ENCODE assay signal across 16 mouse cellular contexts in the genomic region with DNA sequence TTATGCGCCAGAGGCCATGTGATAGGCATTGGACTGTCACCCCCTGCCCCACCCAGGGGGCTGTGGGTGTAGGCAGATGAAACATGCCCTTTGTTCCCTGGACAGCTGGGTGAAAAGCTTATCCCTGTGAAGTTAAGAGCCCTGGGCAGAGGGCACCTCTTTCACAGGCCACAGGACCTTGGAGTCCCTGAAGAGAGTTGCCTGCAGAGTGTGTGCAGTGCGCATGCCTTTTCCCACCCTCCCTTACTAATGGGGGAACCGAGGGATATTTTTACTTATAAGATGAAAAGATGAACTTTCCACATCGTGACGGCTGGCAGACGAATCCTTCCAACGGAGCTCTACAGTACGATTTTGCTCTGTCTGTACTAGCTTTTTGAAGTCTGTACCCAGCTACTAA. TPM values are rescaled to one million over a fixed set of nuclear protein-coding genes. Genes with fewer than 3 reads are reported as not detected.
A peak's percentile ranks its signal among the peaks of the same experiment; 100 is the strongest.
DNase-seq lines count a peak whose midpoint lies in the region; ATAC-seq and TF ChIP-seq lines count a peak whose summit lies in the region.
"Had no signal": no experiment of that assay in that cellular context is flagged by ENCODE, and none has a peak within 500 bp of the region (broad histone marks: within the 10 kb centered on the region; RNA-seq: fewer than 3 reads in every experiment).

No protein-coding gene starts in this region.

- no peak for TF ChIP-seq CTCF in CH12.LX (conservative IDR thresholded peaks at IDR 0.05 in 1 of 2, IDR thresholded peaks at IDR 0.05 in 1 of 2; ENCODE audit: low read depth in 2 of 2, low read length in 2 of 2)

- H3K4me1 ChIP-seq in hindbrain, embryonic 10.5 days (replicated peaks), result peaks cover 35% of the 10 kb centered on the region
- peaks cover 14% of the 10 kb centered on the region for H3K4me1 ChIP-seq in hindbrain, embryonic 12.5 days
- peaks cover 3 to 30% of the 10 kb centered on the region in 2 experiments for H3K4me1 ChIP-seq in CH12.LX (ENCODE audit: control insufficient read depth in 1 of 2, insufficient read depth in 2 of 2)
- H3K4me1 ChIP-seq: liver, embryonic 15.5 days had no signal

- H3K9me3 ChIP-seq in hindbrain, embryonic 10.5 days, result no peaks in the 10 kb centered on the region
- H3K9me3 ChIP-seq in hindbrain, embryonic 12.5 days (replicated peaks), result no peaks in the 10 kb centered on the region
- H3K9me3 ChIP-seq in CH12.LX (replicated peaks; ENCODE audit: low read length), result no peaks in the 10 kb centered on the region
- H3K9me3 ChIP-seq: embryonic facial prominence, embryonic 13.5 days; heart, embryonic 13.5 days; limb, embryonic 12.5 days; liver, embryonic 15.5 days had no signal

- no peak overlapping the region for H3K4me2 ChIP-seq in hindbrain, embryonic 12.5 days (replicated peaks)
- H3K4me2 ChIP-seq in CH12.LX (ENCODE audit: insufficient read depth, low read depth, poor library complexity, severe bottlenecking), result peak overlapping the region; percentile 46; the same call in 1 of the 2 replicates

- DNase-seq in hindbrain, embryonic 10.5 days (ENCODE audit: low spot score), result peak; percentile 22
- DNase-seq in kidney, postnatal 25 days, result peak; percentile 41 to 74
- DNase-seq in kidney, postnatal 10 days, result no peak
- no peak for DNase-seq in CH12.LX (ENCODE audit: extremely low read depth)
- DNase-seq in kidney, postnatal 36 days, result peak; percentile 62 to 64
- no peak for DNase-seq in thymus, postnatal 0 days (ENCODE audit: low spot score)
- DNase-seq in frontal cortex, postnatal 25 days (ENCODE audit: low spot score in 2 of 2), result no peak
- DNase-seq: adrenal gland, postnatal 36 days; cerebellum, adult 9-10 months; heart, postnatal 36 days; thymus, postnatal 36 days had no signal

- H3K79me2 ChIP-seq in CH12.LX (replicated peaks; ENCODE audit: control insufficient read depth, extremely low read depth, insufficient read depth, poor library complexity, severe bottlenecking), result no peaks in the 10 kb centered on the region

- no peak for TF ChIP-seq EP300 in CH12.LX (IDR thresholded peaks at IDR 0.05; ENCODE audit: low read length)

- no peaks in the 10 kb centered on the region for H3K36me3 ChIP-seq in hindbrain, embryonic 10.5 days
- no peaks in the 10 kb centered on the region for H3K36me3 ChIP-seq in hindbrain, embryonic 12.5 days
- no peaks in the 10 kb centered on the region for H3K36me3 ChIP-seq in CH12.LX (replicated peaks in 1 of 2; ENCODE audit: control insufficient read depth in 1 of 2, insufficient read depth in 1 of 2, low read length in 1 of 2)
- H3K36me3 ChIP-seq: embryonic facial prominence, embryonic 13.5 days; heart, embryonic 13.5 days; limb, embryonic 12.5 days; liver, embryonic 15.5 days had no signal

- no peak for ATAC-seq in hindbrain, embryonic 12.5 days (ENCODE audit: low FRiP score)

- no peak for TF ChIP-seq POLR2A in CH12.LX (IDR thresholded peaks at IDR 0.05; ENCODE audit: low read depth, low read length)

- H3K4me3 ChIP-seq in hindbrain, embryonic 10.5 days, result no peak overlapping the region
- H3K4me3 ChIP-seq in hindbrain, embryonic 12.5 days, result no peak overlapping the region
- no peak overlapping the region for H3K4me3 ChIP-seq in CH12.LX (replicated peaks in 1 of 3; ENCODE audit: low read depth in 2 of 3, low read length in 2 of 3, poor library complexity in 1 of 3)
- H3K4me3 ChIP-seq: embryonic facial prominence, embryonic 13.5 days; limb, embryonic 12.5 days; liver, embryonic 15.5 days had no signal

- 66% methylated on average over 8 of the region's 8 CpGs for WGBS in hindbrain, embryonic 10.5 days
- WGBS in hindbrain, embryonic 12.5 days, result 65% methylated on average over 8 of the region's 8 CpGs

- TF ChIP-seq RAD21 in CH12.LX (IDR thresholded peaks at IDR 0.05; ENCODE audit: low read depth, low read length), result no peak

- peak overlapping the region; percentile 45; the same call in 1 of the 2 replicates for H3K27ac ChIP-seq in hindbrain, embryonic 10.5 days
- no peak overlapping the region for H3K27ac ChIP-seq in hindbrain, embryonic 12.5 days
- no peak overlapping the region for H3K27ac ChIP-seq in CH12.LX (ENCODE audit: insufficient read depth, low read depth)
- H3K27ac ChIP-seq: embryonic facial prominence, embryonic 13.5 days; heart, embryonic 13.5 days; limb, embryonic 12.5 days; liver, embryonic 15.5 days had no signal

- dilution Hi-C loops in CH12.LX (cut with MboI; ENCODE audit: extremely low pct_ligation_motif_present, extremely low pct_unique_long_range_greater_than_20kb, low sequenced_read_pairs), result no loop called here

- no peak overlapping the region for H3K9ac ChIP-seq in hindbrain, embryonic 12.5 days
- peak overlapping the region; percentile 33; the same call in 1 of the 2 replicates for H3K9ac ChIP-seq in CH12.LX (ENCODE audit: insufficient read depth, low read depth)
- H3K9ac ChIP-seq: embryonic facial prominence, embryonic 13.5 days; heart, embryonic 13.5 days; limb, embryonic 12.5 days; liver, embryonic 15.5 days had no signal

- H3K27me3 ChIP-seq in hindbrain, embryonic 10.5 days (ENCODE audit: insufficient read depth, poor library complexity, severe bottlenecking), result 0 out of 2 replicates have a peak, but pooled peaks cover 4% of the 10 kb centered on the region
- no peaks in the 10 kb centered on the region for H3K27me3 ChIP-seq in hindbrain, embryonic 12.5 days
- H3K27me3 ChIP-seq in CH12.LX (replicated peaks), result no peaks in the 10 kb centered on the region
- H3K27me3 ChIP-seq: embryonic facial prominence, embryonic 13.5 days; heart, embryonic 13.5 days; limb, embryonic 12.5 days; liver, embryonic 15.5 days had no signal

- in situ Hi-C loops in CH12.LX (cut with MboI; ENCODE audit: low pct_ligation_motif_present, low pct_unique_long_range_greater_than_20kb, low sequenced_read_pairs), result no loop called here

TF ChIP-seq in CH12.LX, 34 proteins besides CTCF, POLR2A, EP300 and RAD21:
- TF ChIP-seq ZMIZ1 (IDR thresholded peaks at IDR 0.05; ENCODE audit: low read depth, low read length) (no peak), CHD1 (IDR thresholded peaks at IDR 0.05; ENCODE audit: low read depth, low read length) (no peak), POLR2AphosphoS2 (IDR thresholded peaks at IDR 0.05; ENCODE audit: low read depth, low read length) (no peak), ELF1 (IDR thresholded peaks at IDR 0.05; ENCODE audit: low read depth, low read length) (no peak), JUND (conservative IDR thresholded peaks at IDR 0.05; ENCODE audit: low read depth, low read length) (no peak), MAZ (IDR thresholded peaks at IDR 0.05; ENCODE audit: low read depth, low read length) (no peak), USF1 (IDR thresholded peaks at IDR 0.05; ENCODE audit: low read depth, low read length) (no peak), MAX (IDR thresholded peaks at IDR 0.05; ENCODE audit: low read length) (no peak), ZC3H11A (IDR thresholded peaks at IDR 0.05; ENCODE audit: low read depth, low read length) (no peak), BHLHE40 (IDR thresholded peaks at IDR 0.05; ENCODE audit: low read depth, low read length) (no peak; the same call in 1 of the 2 replicates), NELFE (IDR thresholded peaks at IDR 0.05; ENCODE audit: low read depth, low read length) (no peak), GABPA (IDR thresholded peaks at IDR 0.05; ENCODE audit: insufficient replicate concordance, low read depth, low read length) (no peak), SIN3A (IDR thresholded peaks at IDR 0.05; ENCODE audit: low read length) (no peak), USF2 (conservative IDR thresholded peaks at IDR 0.05; ENCODE audit: low read depth, low read length) (no peak), MYC (IDR thresholded peaks at IDR 0.05; ENCODE audit: low read depth, low read length) (no peak), NRF1 (IDR thresholded peaks at IDR 0.05; ENCODE audit: low read depth, low read length) (no peak), MEF2A (IDR thresholded peaks at IDR 0.05; ENCODE audit: borderline replicate concordance, low read depth, low read length) (no peak), UBTF (IDR thresholded peaks at IDR 0.05; ENCODE audit: low read depth, low read length) (no peak)

RNA-seq across cellular contexts. Expression of gene Tiparp, which starts 57.1 kb away (rescaled TPM):
- 36.2 and 47.8 TPM in 2 replicates for polyA plus RNA-seq in hindbrain, embryonic 10.5 days (2016; fragmentation: Nextera tagmentation; extraction: Ambion mirVana)
- 37.7 and 38.3 TPM in 2 replicates for polyA plus RNA-seq in hindbrain, embryonic 12.5 days (2016; fragmentation: Nextera tagmentation; extraction: Ambion mirVana)
- total RNA-seq in CH12.LX (2012; rRNA removed) (9.6 and 10.3 TPM in 2 replicates), CH12.LX (2014; rRNA removed) (25.1 and 30.8 TPM in 2 replicates)
- polyA plus RNA-seq in CH12.LX (2012; ENCODE audit: insufficient read length, low read depth), result 13.2 and 13.7 TPM in 2 replicates
- 21.7 and 25.4 TPM in 2 replicates for polyA plus RNA-seq in thymus, postnatal 0 days (2015; fragmentation: Nextera tagmentation; extraction: Ambion mirVana)

Comparison
In these comparisons a context has a peak if more than half of its experiments do, and no peak if none do; other contexts are left out.
1. DNase-seq: peak in hindbrain, embryonic 10.5 days (single experiment), kidney, postnatal 25 days (2 of 2) and kidney, postnatal 36 days (2 of 2); none in kidney, postnatal 10 days (single experiment), CH12.LX (single experiment), thymus, postnatal 0 days (single experiment) and frontal cortex, postnatal 25 days (0 of 2).